Comparison of ENCODE assay signal across 23 mouse cellular contexts in genomic region chr2:146724142-146724679, GRCm38 (mm10).
DNase-seq lines count a peak whose midpoint lies in the region; ATAC-seq and TF ChIP-seq lines count a peak whose summit lies in the region.
"Had no signal": no experiment of that assay in that cellular context is flagged by ENCODE, and none has a peak within 500 bp of the region (broad histone marks: within the 10 kb centered on the region; RNA-seq: fewer than 3 reads in every experiment).

No protein-coding gene starts in this region.

- H3K4me1 ChIP-seq in forebrain, embryonic 12.5 days, result peaks cover 63% of the 10 kb centered on the region
- peaks cover 21% of the 10 kb centered on the region for H3K4me1 ChIP-seq in hindbrain, embryonic 15.5 days (replicated peaks)
- H3K4me1 ChIP-seq in midbrain, embryonic 16.5 days (ENCODE audit: control insufficient read depth, insufficient read depth, low read length), result peaks cover 29% of the 10 kb centered on the region
- H3K4me1 ChIP-seq: heart, embryonic 15.5 days; megakaryocyte, embryonic 14.5 days had no signal

- intact Hi-C loops in gastrocnemius, postnatal 14 days (cut with DNase I; ENCODE audit: low total_unique reads), result no loop called here

- ATAC-seq in forebrain, embryonic 12.5 days (ENCODE audit: low FRiP score), result peak; percentile 44
- ATAC-seq in hindbrain, embryonic 15.5 days (ENCODE audit: low FRiP score, low read depth), result 0 out of 2 replicates have a peak, but pooled peaks have one; percentile 24
- peak; percentile 67 for ATAC-seq in midbrain, embryonic 16.5 days
- ATAC-seq: activated CD4-positive, CD25-positive, alpha-beta regulatory T cell, adult 4 months; lung, postnatal 0 days; Patski had no signal

- peaks cover 30% of the 10 kb centered on the region for H3K27me3 ChIP-seq in forebrain, embryonic 12.5 days
- H3K27me3 ChIP-seq in hindbrain, embryonic 15.5 days, result peaks cover 3% of the 10 kb centered on the region; the same call in 1 of the 2 replicates
- peaks cover 3% of the 10 kb centered on the region for H3K27me3 ChIP-seq in midbrain, embryonic 16.5 days (ENCODE audit: control insufficient read depth, insufficient read depth, low read depth, low read length)
- H3K27me3 ChIP-seq: embryonic facial prominence, embryonic 15.5 days; heart, embryonic 15.5 days; limb, embryonic 13.5 days; megakaryocyte, embryonic 14.5 days had no signal

- no peaks in the 10 kb centered on the region for H3K9me3 ChIP-seq in forebrain, embryonic 12.5 days
- H3K9me3 ChIP-seq in hindbrain, embryonic 15.5 days, result no peaks in the 10 kb centered on the region
- H3K9me3 ChIP-seq in midbrain, embryonic 16.5 days (replicated peaks; ENCODE audit: control insufficient read depth, low read length, poor library complexity, severe bottlenecking), result no peaks in the 10 kb centered on the region
- H3K9me3 ChIP-seq: embryonic facial prominence, embryonic 15.5 days; heart, embryonic 15.5 days; limb, embryonic 13.5 days; megakaryocyte, embryonic 14.5 days had no signal

- peak overlapping the region; percentile 81 for H3K27ac ChIP-seq in forebrain, embryonic 12.5 days
- H3K27ac ChIP-seq in hindbrain, embryonic 15.5 days (replicated peaks), result 0 out of 2 replicates have a peak overlapping the region, but pooled peaks have one; percentile 38
- peak overlapping the region; percentile 67; the same call in 1 of the 2 replicates for H3K27ac ChIP-seq in midbrain, embryonic 16.5 days (ENCODE audit: low read length)
- H3K27ac ChIP-seq: embryonic facial prominence, embryonic 15.5 days; gastrocnemius, adult 2 months; heart, embryonic 15.5 days; left cerebral cortex, adult 2 months; limb, embryonic 13.5 days; liver, embryonic 14.5 days had no signal

- H3K36me3 ChIP-seq in forebrain, embryonic 12.5 days (replicated peaks), result no peaks in the 10 kb centered on the region
- no peaks in the 10 kb centered on the region for H3K36me3 ChIP-seq in hindbrain, embryonic 15.5 days
- no peaks in the 10 kb centered on the region for H3K36me3 ChIP-seq in midbrain, embryonic 16.5 days (ENCODE audit: control insufficient read depth, insufficient read depth, low read length)
- H3K36me3 ChIP-seq: embryonic facial prominence, embryonic 15.5 days; heart, embryonic 15.5 days; limb, embryonic 13.5 days had no signal

- peak overlapping the region; percentile 27 for H3K4me2 ChIP-seq in forebrain, embryonic 12.5 days
- no peak overlapping the region for H3K4me2 ChIP-seq in hindbrain, embryonic 15.5 days
- H3K4me2 ChIP-seq in midbrain, embryonic 16.5 days (ENCODE audit: low read length), result no peak overlapping the region
- H3K4me2 ChIP-seq: embryonic facial prominence, embryonic 15.5 days; heart, embryonic 15.5 days; limb, embryonic 13.5 days had no signal

- 21% methylated on average over 10 of the region's 10 CpGs for WGBS in forebrain, embryonic 12.5 days
- 30% methylated on average over 10 of the region's 10 CpGs for WGBS in hindbrain, embryonic 15.5 days
- 16% methylated on average over 10 of the region's 10 CpGs for WGBS in midbrain, embryonic 16.5 days

- H3K4me3 ChIP-seq in forebrain, embryonic 12.5 days (replicated peaks), result no peak overlapping the region
- no peak overlapping the region for H3K4me3 ChIP-seq in hindbrain, embryonic 15.5 days
- H3K4me3 ChIP-seq in midbrain, embryonic 16.5 days (ENCODE audit: low read depth, low read length), result no peak overlapping the region
- H3K4me3 ChIP-seq: embryonic facial prominence, embryonic 15.5 days; gastrocnemius, adult 2 months; heart, embryonic 15.5 days; left cerebral cortex, adult 2 months; limb, embryonic 13.5 days; megakaryocyte, embryonic 14.5 days had no signal

- H3K9ac ChIP-seq in forebrain, embryonic 12.5 days, result no peak overlapping the region
- H3K9ac ChIP-seq in hindbrain, embryonic 15.5 days, result no peak overlapping the region
- no peak overlapping the region for H3K9ac ChIP-seq in midbrain, embryonic 16.5 days (ENCODE audit: low read depth, low read length)
- H3K9ac ChIP-seq: embryonic facial prominence, embryonic 15.5 days; heart, embryonic 15.5 days; limb, embryonic 13.5 days; liver, embryonic 14.5 days had no signal

- no peak for TF ChIP-seq POLR2A in brain, embryonic 14.5 days (IDR thresholded peaks at IDR 0.05; ENCODE audit: borderline replicate concordance, extremely low read depth, insufficient read depth, insufficient read length, poor library complexity, severe bottlenecking)

- peak; percentile 90 for DNase-seq in brain, embryonic 14.5 days (ENCODE audit: low read depth)
- DNase-seq in gastrocnemius, postnatal 14 days, result no peak
- DNase-seq in layer of hippocampus, adult 8-10 months (ENCODE audit: low spot score in 2 of 2), result no peak
- no peak for DNase-seq in right cerebral cortex, postnatal 36 days (ENCODE audit: low spot score in 2 of 2)
- DNase-seq: adrenal gland, postnatal 36 days; cerebellum, adult 9-10 months; gastrocnemius, adult 2 months; heart, adult 11 months; kidney, adult 18-20 months; kidney, postnatal 14 days; thymus, adult 2 months had no signal

- no peak for TF ChIP-seq CTCF in brain, embryonic 14.5 days (IDR thresholded peaks at IDR 0.05; ENCODE audit: borderline replicate concordance, extremely low read depth, insufficient read depth, insufficient read length)
